Mouse (Mus musculus) limb, embryonic 12.5 days (tissue): ENCODE data around the gene Otud4. TPM values are rescaled to one million over a fixed set of nuclear protein-coding genes. Genes with fewer than 3 reads are reported as not detected.
"Not testable (repeated sequence)": the region's sequence is repeated elsewhere in the genome, so short reads cannot be mapped to it uniquely, and the experiment has no call there.

Experiments
- ATAC-seq: fragments of 200-750 bp; cut with Nextera tagmentation; 2 replicates; pipeline ENCODE4 v1.8.0; 2017; ENCODE audit warnings: low read depth, moderate TSS enrichment; ENCODE audit not compliant: insufficient number of reproducible peaks, insufficient read depth, low FRiP score, low TSS enrichment
- H3K27ac ChIP-seq: fragments of 300-500 bp; sonication (generic); 2 replicates; pipeline ENCODE4 v1.5.1; 2016; ENCODE audit warnings: mild to moderate bottlenecking, moderate library complexity
- H3K27me3 ChIP-seq: fragments of 300-500 bp; sonication (generic); 2 replicates; pipeline ENCODE4 v1.6.1; 2016; ENCODE audit warnings: mild to moderate bottlenecking, moderate library complexity
- H3K36me3 ChIP-seq: fragments of 300-500 bp; sonication (generic); 2 replicates; pipeline ENCODE4 v1.6.1; 2016; ENCODE audit warnings: mild to moderate bottlenecking, moderate library complexity
- H3K4me1 ChIP-seq: fragments of 300-500 bp; sonication (generic); replicated peaks from 2 replicates; pipeline ENCODE4 v1.6.1; 2016
- H3K4me2 ChIP-seq: fragments of 300-500 bp; sonication (generic); 2 replicates; pipeline ENCODE4 v1.6.1; 2016; ENCODE audit warnings: mild to moderate bottlenecking, moderate library complexity
- H3K4me3 ChIP-seq: fragments of 300-500 bp; sonication (generic); replicated peaks from 2 replicates; pipeline ENCODE4 v1.5.1; 2016; ENCODE audit warnings: mild to moderate bottlenecking
- H3K9ac ChIP-seq: fragments of 300-500 bp; sonication (generic); replicated peaks from 2 replicates; pipeline ENCODE4 v1.6.1; 2016; ENCODE audit warnings: mild to moderate bottlenecking, moderate library complexity
- H3K9me3 ChIP-seq: fragments of 300-500 bp; sonication (generic); 2 replicates; pipeline ENCODE4 v1.6.1; 2016; ENCODE audit warnings: mild to moderate bottlenecking, moderate library complexity
- WGBS: fragments of 180-500 bp; shearing (Covaris S2); methylation state at CpG from one replicate; pipeline ENCODE4 v1.1.7; 2016; 5-methylcytosine and 5-hydroxymethylcytosine counted together
- polyA plus RNA-seq: library from polyadenylated mRNA; unstranded; fragments of >200 nt; fragmentation: Nextera tagmentation; extraction: Ambion mirVana; gene quantifications from 2 replicates; pipeline ENCODE4 v1.2.1, GENCODE M21; 2016

Gene Otud4
- polyA plus RNA-seq, 1 experiment from 2014 or later, result 15.8 TPM

GRCm38 (mm10) chr8:79638707-79639549, 490 bp upstream of the Otud4 start:
- Histone ChIP-seq H3K27me3 (no peaks in the 10 kb centered on the region), H3K27ac (peak overlapping the region; percentile 95), H3K9me3 (no peaks in the 10 kb centered on the region), H3K9ac (peak overlapping the region; percentile 79), H3K4me1 (peaks cover 25% of the 10 kb centered on the region), H3K36me3 (peaks cover under 1% of the 10 kb centered on the region; the same call in 1 of the 2 replicates), H3K4me2 (peak overlapping the region; percentile 69), H3K4me3 (peak overlapping the region; percentile 93)
- under 1% methylated on average over 76 of the region's 77 CpGs for WGBS
- ATAC-seq, result peak; percentile 99

GRCm38 (mm10) chr8:79641119-79641518, 1.7 kb downstream of the Otud4 start:
- Histone ChIP-seq H3K4me2 (peak overlapping the region; percentile 69), H3K4me3 (peak overlapping the region; percentile 93), H3K4me1 (peaks cover 25% of the 10 kb centered on the region), H3K9me3 (no peaks in the 10 kb centered on the region), H3K27me3 (no peaks in the 10 kb centered on the region), H3K27ac (no peak overlapping the region), H3K36me3 (peaks cover 19% of the 10 kb centered on the region; the same call in 1 of the 2 replicates), H3K9ac (peak overlapping the region; percentile 79; the same call in 1 of the 2 replicates)
- ATAC-seq, result no peak
- 35% methylated on average over 1 of the region's 1 CpGs for WGBS

- Histone ChIP-seq H3K9ac (no peak overlapping the region), H3K4me2 (no peak overlapping the region), H3K27me3 (no peaks in the 10 kb centered on the region), H3K27ac (no peak overlapping the region), H3K4me3 (no peak overlapping the region), H3K4me1 (peaks cover 7% of the 10 kb centered on the region; the same call in 1 of the 2 replicates), H3K36me3 (peaks cover 47% of the 10 kb centered on the region), H3K9me3 (no peaks in the 10 kb centered on the region)
- WGBS, result 80% methylated on average over 4 of the region's 4 CpGs
- no peak for ATAC-seq
Observed at GRCm38 (mm10) chr8:79649569-79649968, 10.2 kb downstream of the Otud4 start.

GRCm38 (mm10) chr8:79650158-79650814, 10.9 kb downstream of the Otud4 start:
- Histone ChIP-seq H3K9me3 (no peaks in the 10 kb centered on the region), H3K27me3 (no peaks in the 10 kb centered on the region), H3K36me3 (peaks cover 49% of the 10 kb centered on the region), H3K4me1 (peaks cover 7% of the 10 kb centered on the region; the same call in 1 of the 2 replicates), H3K4me2 (no peak overlapping the region), H3K27ac (no peak overlapping the region), H3K4me3 (no peak overlapping the region), H3K9ac (no peak overlapping the region)
- ATAC-seq, result no peak
- 88% methylated on average over 1 of the region's 1 CpGs for WGBS

- no peaks in the 10 kb centered on the region for H3K27me3 ChIP-seq
- 89% methylated on average over 4 of the region's 4 CpGs for WGBS
- ATAC-seq, result no peak
- no peak overlapping the region for H3K4me2 ChIP-seq
- no peaks in the 10 kb centered on the region for H3K9me3 ChIP-seq
- no peak overlapping the region for H3K9ac ChIP-seq
- no peak overlapping the region for H3K4me3 ChIP-seq
- peaks cover 46% of the 10 kb centered on the region for H3K36me3 ChIP-seq
- H3K27ac ChIP-seq, result no peak overlapping the region
- H3K4me1 ChIP-seq, result peaks cover 7% of the 10 kb centered on the region; the same call in 1 of the 2 replicates
Observed at GRCm38 (mm10) chr8:79653736-79654135, 14.3 kb downstream of the Otud4 start.

- not testable (repeated sequence) for H3K9me3 ChIP-seq, H3K4me3 ChIP-seq, H3K27me3 ChIP-seq, H3K9ac ChIP-seq, H3K4me2 ChIP-seq, H3K4me1 ChIP-seq, H3K27ac ChIP-seq, ATAC-seq
- WGBS, result 76% methylated on average over 4 of the region's 4 CpGs
- H3K36me3 ChIP-seq, result peaks cover 77% of the 10 kb centered on the region
Observed at GRCm38 (mm10) chr8:79658715-79659114, 19.3 kb downstream of the Otud4 start.

- ATAC-seq, result no peak
- Histone ChIP-seq H3K27ac (no peak overlapping the region), H3K4me3 (no peak overlapping the region), H3K9me3 (no peaks in the 10 kb centered on the region), H3K27me3 (no peaks in the 10 kb centered on the region), H3K9ac (no peak overlapping the region), H3K4me2 (no peak overlapping the region), H3K36me3 (peaks cover 32% of the 10 kb centered on the region), H3K4me1 (0 out of 2 replicates have a peak, but pooled peaks cover 5% of the 10 kb centered on the region)
- WGBS, result 86% methylated on average over 4 of the region's 4 CpGs
Observed at GRCm38 (mm10) chr8:79676461-79676860, 37.0 kb downstream of the Otud4 start.

- Histone ChIP-seq H3K4me1 (0 out of 2 replicates have a peak, but pooled peaks cover 5% of the 10 kb centered on the region), H3K4me3 (no peak overlapping the region), H3K27ac (0 out of 2 replicates have a peak overlapping the region, but pooled peaks have one; percentile 17), H3K9me3 (no peaks in the 10 kb centered on the region), H3K4me2 (no peak overlapping the region), H3K9ac (no peak overlapping the region), H3K27me3 (no peaks in the 10 kb centered on the region), H3K36me3 (peaks cover 28% of the 10 kb centered on the region)
- no peak for ATAC-seq
- 56% methylated on average over 5 of the region's 5 CpGs for WGBS
Observed at GRCm38 (mm10) chr8:79679005-79679404, 39.6 kb downstream of the Otud4 start.

- not testable (repeated sequence) for H3K27me3 ChIP-seq, ATAC-seq, H3K9me3 ChIP-seq, H3K9ac ChIP-seq, H3K4me1 ChIP-seq, H3K27ac ChIP-seq
- H3K4me3 ChIP-seq, result peak overlapping the region; percentile 40; the same call in 1 of the 2 replicates
- peaks cover 30% of the 10 kb centered on the region for H3K36me3 ChIP-seq
- 50% methylated on average over 10 of the region's 10 CpGs for WGBS
- H3K4me2 ChIP-seq, result peak overlapping the region; percentile 67
Observed at GRCm38 (mm10) chr8:79680083-79680482, 40.7 kb downstream of the Otud4 start.

- 0 out of 2 replicates have a peak, but pooled peaks cover 5% of the 10 kb centered on the region for H3K4me1 ChIP-seq
- peaks cover 35% of the 10 kb centered on the region for H3K36me3 ChIP-seq
- peak overlapping the region; percentile 49 for H3K9ac ChIP-seq
- 7% methylated on average over 34 of the region's 34 CpGs for WGBS
- ATAC-seq, result peak; percentile 63; the same call in 1 of the 2 replicates
- no peaks in the 10 kb centered on the region for H3K27me3 ChIP-seq
- H3K27ac ChIP-seq, result no peak overlapping the region
- H3K9me3 ChIP-seq, result no peaks in the 10 kb centered on the region
- H3K4me3 ChIP-seq, result peak overlapping the region; percentile 40
- H3K4me2 ChIP-seq, result peak overlapping the region; percentile 67
Observed at GRCm38 (mm10) chr8:79680555-79680954, 41.1 kb downstream of the Otud4 start.

GRCm38 (mm10) chr8:79680965-79681364, 41.5 kb downstream of the Otud4 start:
- no peak for ATAC-seq
- Histone ChIP-seq H3K27me3 (no peaks in the 10 kb centered on the region), H3K4me3 (peak overlapping the region; percentile 40), H3K9me3 (no peaks in the 10 kb centered on the region), H3K9ac (peak overlapping the region; percentile 49), H3K4me1 (0 out of 2 replicates have a peak, but pooled peaks cover 5% of the 10 kb centered on the region), H3K4me2 (peak overlapping the region; percentile 67), H3K27ac (no peak overlapping the region), H3K36me3 (peaks cover 38% of the 10 kb centered on the region)
- WGBS, result 37% methylated on average over 2 of the region's 2 CpGs
